Mouse (Mus musculus): ENCODE measurements at regions not wholly inside any gene's neighbourhood (a gene's known extent, or its start where the extent isn't known, plus 50 kb on each side); places are given as distances from the start of the nearest gene placed in this dataset.

GRCm38 (mm10) chr1:51678290-51678928 lies 200.2 kb upstream of the Nabp1 start:
- H3K79me2 ChIP-seq (replicated peaks; ENCODE audit: control insufficient read depth, insufficient read depth, low read length), result no peaks in the 10 kb centered on the region
- H3K4me3 ChIP-seq, result no peak overlapping the region
- DNase-seq, result no peak
- H3K9ac ChIP-seq (ENCODE audit: low read depth, low read length), result no peak overlapping the region
- H3K27ac ChIP-seq, result no peak overlapping the region
- 72% methylated on average over 6 of the region's 6 CpGs for WGBS
- H3K4me1 ChIP-seq (ENCODE audit: control insufficient read depth, insufficient read depth, low read length), result no peaks in the 10 kb centered on the region
- H3K36me3 ChIP-seq (ENCODE audit: control insufficient read depth, insufficient read depth, low read length), result no peaks in the 10 kb centered on the region
- no peak for TF ChIP-seq CTCF (IDR thresholded peaks at IDR 0.05)
- TF ChIP-seq EP300 (IDR thresholded peaks at IDR 0.05; ENCODE audit: insufficient read depth, low read depth, low read length), result no peak
- TF ChIP-seq POLR2A (IDR thresholded peaks at IDR 0.05; ENCODE audit: insufficient read depth, low read depth, low read length), result no peak
- intact Hi-C loops (cut with DNase I), result no loop called here
- H3K27me3 ChIP-seq (ENCODE audit: control insufficient read depth, insufficient read depth, low read length), result no peaks in the 10 kb centered on the region

GRCm38 (mm10) chr1:51677802-51678201 lies 199.6 kb upstream of the Nabp1 start:
- Histone ChIP-seq H3K4me1 (ENCODE audit: control insufficient read depth, insufficient read depth, low read length) (no peaks in the 10 kb centered on the region), H3K79me2 (replicated peaks; ENCODE audit: control insufficient read depth, insufficient read depth, low read length) (no peaks in the 10 kb centered on the region), H3K27ac (no peak overlapping the region), H3K27me3 (ENCODE audit: control insufficient read depth, insufficient read depth, low read length) (no peaks in the 10 kb centered on the region), H3K4me3 (no peak overlapping the region), H3K9ac (ENCODE audit: low read depth, low read length) (no peak overlapping the region), H3K36me3 (ENCODE audit: control insufficient read depth, insufficient read depth, low read length) (no peaks in the 10 kb centered on the region)
- no peak for DNase-seq
- intact Hi-C loops (cut with DNase I), result no loop called here
- 66% methylated on average over 5 of the region's 5 CpGs for WGBS
- TF ChIP-seq CTCF (IDR thresholded peaks at IDR 0.05) (no peak), POLR2A (IDR thresholded peaks at IDR 0.05; ENCODE audit: insufficient read depth, low read depth, low read length) (no peak), EP300 (IDR thresholded peaks at IDR 0.05; ENCODE audit: insufficient read depth, low read depth, low read length) (no peak)

- no peaks in the 10 kb centered on the region for H3K36me3 ChIP-seq (ENCODE audit: control insufficient read depth, insufficient read depth, low read length)
- H3K27me3 ChIP-seq (ENCODE audit: control insufficient read depth, insufficient read depth, low read length), result no peaks in the 10 kb centered on the region
- peaks cover 3% of the 10 kb centered on the region; the same call in 1 of the 2 replicates for H3K4me1 ChIP-seq (ENCODE audit: control insufficient read depth, insufficient read depth, low read length)
- no peak overlapping the region for H3K4me3 ChIP-seq
- no peaks in the 10 kb centered on the region for H3K79me2 ChIP-seq (replicated peaks; ENCODE audit: control insufficient read depth, insufficient read depth, low read length)
- no peak overlapping the region for H3K9ac ChIP-seq (ENCODE audit: low read depth, low read length)
- WGBS, result 72% methylated on average over 1 of the region's 1 CpGs
- H3K27ac ChIP-seq, result no peak overlapping the region
- intact Hi-C loops (cut with DNase I), result no loop called here
- TF ChIP-seq CTCF (IDR thresholded peaks at IDR 0.05) (no peak), EP300 (IDR thresholded peaks at IDR 0.05; ENCODE audit: insufficient read depth, low read depth, low read length) (no peak), POLR2A (IDR thresholded peaks at IDR 0.05; ENCODE audit: insufficient read depth, low read depth, low read length) (no peak)
- no peak for DNase-seq
Measured at GRCm38 (mm10) chr1:51671691-51672090, 193.5 kb upstream of the Nabp1 start.

- peak in 1 of 2 experiments; percentile 6 for DNase-seq
- 29% methylated on average over 3 of the region's 3 CpGs for WGBS
- H3K4me1 ChIP-seq (ENCODE audit: control insufficient read depth, insufficient read depth, low read length), result peaks cover 3% of the 10 kb centered on the region; the same call in 1 of the 2 replicates
- H3K36me3 ChIP-seq (ENCODE audit: control insufficient read depth, insufficient read depth, low read length), result no peaks in the 10 kb centered on the region
- TF ChIP-seq EP300 (IDR thresholded peaks at IDR 0.05; ENCODE audit: insufficient read depth, low read depth, low read length) (0 out of 2 replicates have a peak, but pooled peaks have one; percentile 19), POLR2A (IDR thresholded peaks at IDR 0.05; ENCODE audit: insufficient read depth, low read depth, low read length) (no peak), CTCF (IDR thresholded peaks at IDR 0.05) (peak; percentile 37)
- no peaks in the 10 kb centered on the region for H3K27me3 ChIP-seq (ENCODE audit: control insufficient read depth, insufficient read depth, low read length)
- intact Hi-C loops (cut with DNase I), result no loop called here
- no peak overlapping the region for H3K9ac ChIP-seq (ENCODE audit: low read depth, low read length)
- no peak overlapping the region for H3K4me3 ChIP-seq
- H3K79me2 ChIP-seq (replicated peaks; ENCODE audit: control insufficient read depth, insufficient read depth, low read length), result no peaks in the 10 kb centered on the region
- no peak overlapping the region for H3K27ac ChIP-seq
Measured at GRCm38 (mm10) chr1:51671287-51671686, 193.1 kb upstream of the Nabp1 start.

GRCm38 (mm10) chr1:51670009-51670408 lies 191.8 kb upstream of the Nabp1 start:
- no peaks in the 10 kb centered on the region for H3K27me3 ChIP-seq (ENCODE audit: control insufficient read depth, insufficient read depth, low read length)
- H3K4me3 ChIP-seq, result no peak overlapping the region
- intact Hi-C loops (cut with DNase I), result no loop called here
- no peak overlapping the region for H3K27ac ChIP-seq
- no peak for TF ChIP-seq POLR2A (IDR thresholded peaks at IDR 0.05; ENCODE audit: insufficient read depth, low read depth, low read length)
- no peak for TF ChIP-seq CTCF (IDR thresholded peaks at IDR 0.05)
- TF ChIP-seq EP300 (IDR thresholded peaks at IDR 0.05; ENCODE audit: insufficient read depth, low read depth, low read length), result no peak
- no peak overlapping the region for H3K9ac ChIP-seq (ENCODE audit: low read depth, low read length)
- H3K4me1 ChIP-seq (ENCODE audit: control insufficient read depth, insufficient read depth, low read length), result peaks cover 3% of the 10 kb centered on the region; the same call in 1 of the 2 replicates
- DNase-seq, result no peak
- no peaks in the 10 kb centered on the region for H3K79me2 ChIP-seq (replicated peaks; ENCODE audit: control insufficient read depth, insufficient read depth, low read length)
- WGBS, result 76% methylated on average over 3 of the region's 3 CpGs
- H3K36me3 ChIP-seq (ENCODE audit: control insufficient read depth, insufficient read depth, low read length), result no peaks in the 10 kb centered on the region

- no peaks in the 10 kb centered on the region for H3K27me3 ChIP-seq (ENCODE audit: control insufficient read depth, insufficient read depth, low read length)
- intact Hi-C loops (cut with DNase I), result loop anchor here (1.0 to 5.0 kb wide), 3 partner anchors 276 to 428 kb away; no protein-coding TSS in a partner anchor
- TF ChIP-seq EP300 (IDR thresholded peaks at IDR 0.05; ENCODE audit: insufficient read depth, low read depth, low read length), result no peak
- no peak for TF ChIP-seq POLR2A (IDR thresholded peaks at IDR 0.05; ENCODE audit: insufficient read depth, low read depth, low read length)
- TF ChIP-seq CTCF (IDR thresholded peaks at IDR 0.05), result peak; percentile 70
- H3K4me3 ChIP-seq, result no peak overlapping the region
- no peak overlapping the region for H3K9ac ChIP-seq (ENCODE audit: low read depth, low read length)
- H3K27ac ChIP-seq, result no peak overlapping the region
- no peaks in the 10 kb centered on the region for H3K36me3 ChIP-seq (ENCODE audit: control insufficient read depth, insufficient read depth, low read length)
- no peak for DNase-seq
- H3K4me1 ChIP-seq (ENCODE audit: control insufficient read depth, insufficient read depth, low read length), result peaks cover 3% of the 10 kb centered on the region; the same call in 1 of the 2 replicates
- H3K79me2 ChIP-seq (replicated peaks; ENCODE audit: control insufficient read depth, insufficient read depth, low read length), result no peaks in the 10 kb centered on the region
Measured at GRCm38 (mm10) chr1:51668881-51669280, 190.7 kb upstream of the Nabp1 start.
